In the genomic region with DNA sequence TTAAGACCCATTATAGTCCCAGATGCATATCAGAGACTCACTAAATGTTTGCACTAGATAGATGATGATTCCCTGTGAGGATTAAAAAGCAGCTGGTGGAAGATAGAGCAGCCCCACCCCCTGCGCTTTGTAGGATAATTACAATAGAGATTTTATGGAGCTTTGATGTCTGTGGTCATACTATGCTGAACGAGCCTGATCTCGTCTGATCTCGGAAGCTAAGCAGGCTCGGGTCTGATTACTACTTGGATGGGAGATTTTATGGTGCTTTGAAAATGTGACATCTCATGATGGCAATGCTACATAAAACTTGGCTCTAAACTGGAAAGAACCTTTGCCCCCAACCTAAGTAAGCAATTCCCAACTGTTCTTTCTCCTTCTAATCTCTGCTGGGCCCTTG, we compare ENCODE assay signal across 8 mouse cellular contexts. TPM values are rescaled to one million over a fixed set of nuclear protein-coding genes. Genes with fewer than 3 reads are reported as not detected.
DNase-seq lines count a peak whose midpoint lies in the region; ATAC-seq lines count a peak whose summit lies in the region.

No protein-coding gene starts in this region.

- H3K9ac ChIP-seq in heart, embryonic 12.5 days, result no peak overlapping the region
- peak overlapping the region; percentile 93; the same call in 1 of the 2 replicates for H3K9ac ChIP-seq in forebrain, embryonic 13.5 days
- peak overlapping the region; percentile 97 for H3K9ac ChIP-seq in liver, embryonic 12.5 days

- peaks cover 44% of the 10 kb centered on the region for H3K4me1 ChIP-seq in heart, embryonic 12.5 days (replicated peaks)
- peaks cover 48% of the 10 kb centered on the region for H3K4me1 ChIP-seq in forebrain, embryonic 13.5 days
- peaks cover 78% of the 10 kb centered on the region for H3K4me1 ChIP-seq in liver, embryonic 12.5 days

- WGBS in heart, embryonic 12.5 days, result 90% methylated on average over 5 of the region's 5 CpGs
- 71% methylated on average over 5 of the region's 5 CpGs for WGBS in forebrain, embryonic 13.5 days
- 46% methylated on average over 5 of the region's 5 CpGs for WGBS in liver, embryonic 12.5 days (ENCODE audit: insufficient replicate concordance)

- DNase-seq in heart, postnatal 36 days, result no peak
- DNase-seq in CD4-positive helper T cell, adult 2 months (ENCODE audit: low read depth, low spot score), result peak; percentile 44
- no peak for DNase-seq in left cerebral cortex, postnatal 4 days
- DNase-seq in gastrocnemius, postnatal 10 days, result no peak
- no peak for DNase-seq in gastrocnemius, adult 18-20 months (ENCODE audit: low spot score)

- peak overlapping the region; percentile 99 for H3K4me2 ChIP-seq in heart, embryonic 12.5 days
- H3K4me2 ChIP-seq in forebrain, embryonic 13.5 days, result peak overlapping the region; percentile 97
- peak overlapping the region; percentile 85 for H3K4me2 ChIP-seq in liver, embryonic 12.5 days

- H3K27ac ChIP-seq in heart, embryonic 12.5 days (ENCODE audit: poor library complexity, severe bottlenecking), result no peak overlapping the region
- no peak overlapping the region for H3K27ac ChIP-seq in forebrain, embryonic 13.5 days
- H3K27ac ChIP-seq in liver, embryonic 12.5 days, result peak overlapping the region; percentile 95

- ATAC-seq in heart, embryonic 12.5 days (ENCODE audit: insufficient number of reproducible peaks, low FRiP score), result no peak
- no peak for ATAC-seq in forebrain, embryonic 13.5 days
- ATAC-seq in liver, embryonic 12.5 days, result no peak

- no peaks in the 10 kb centered on the region for H3K9me3 ChIP-seq in heart, embryonic 12.5 days (replicated peaks)
- no peaks in the 10 kb centered on the region for H3K9me3 ChIP-seq in forebrain, embryonic 13.5 days (replicated peaks)
- no peaks in the 10 kb centered on the region for H3K9me3 ChIP-seq in liver, embryonic 12.5 days (replicated peaks)

- peaks cover 11% of the 10 kb centered on the region for H3K36me3 ChIP-seq in heart, embryonic 12.5 days
- H3K36me3 ChIP-seq in forebrain, embryonic 13.5 days (ENCODE audit: poor library complexity, severe bottlenecking), result peaks cover 25% of the 10 kb centered on the region
- H3K36me3 ChIP-seq in liver, embryonic 12.5 days, result peaks cover 29% of the 10 kb centered on the region

- H3K4me3 ChIP-seq in heart, embryonic 12.5 days, result no peak overlapping the region
- peak overlapping the region; percentile 69 for H3K4me3 ChIP-seq in forebrain, embryonic 13.5 days
- peak overlapping the region; percentile 91 for H3K4me3 ChIP-seq in liver, embryonic 12.5 days

- intact Hi-C loops in heart, postnatal 36 days (cut with DNase I), result loop anchor here (5.0 kb wide), 1 partner anchor 200 kb away; a partner anchor contains a TSS
- intact Hi-C loops in left cerebral cortex, postnatal 4 days (cut with DNase I), result no loop called here

- no peaks in the 10 kb centered on the region for H3K27me3 ChIP-seq in heart, embryonic 12.5 days (replicated peaks)
- H3K27me3 ChIP-seq in forebrain, embryonic 13.5 days, result no peaks in the 10 kb centered on the region
- no peaks in the 10 kb centered on the region for H3K27me3 ChIP-seq in liver, embryonic 12.5 days (replicated peaks)

RNA-seq across cellular contexts. Expression of a gene that starts 1.7 kb away (rescaled TPM):
- polyA plus RNA-seq in heart, embryonic 12.5 days (2016; fragmentation: Nextera tagmentation; extraction: Ambion mirVana), result 32.8 and 33.6 TPM in 2 replicates
- 10 to 100 TPM; 27.2 to 28.4 TPM for total RNA-seq in heart, postnatal 36 days (2021)
- 47.2 and 50.9 TPM in 2 replicates for polyA plus RNA-seq in forebrain, embryonic 13.5 days (2015; fragmentation: Nextera tagmentation; extraction: Ambion mirVana)
- 48.3 and 50.0 TPM in 2 replicates for polyA plus RNA-seq in liver, embryonic 12.5 days (2016; fragmentation: Nextera tagmentation; extraction: Ambion mirVana)
- 10 to 100 TPM; 62.4 to 62.9 TPM for total RNA-seq in left cerebral cortex, postnatal 4 days (2021)
- total RNA-seq in gastrocnemius, postnatal 10 days (2021), result 10 to 100 TPM; 14.3 to 16.8 TPM
- 10 to 100 TPM; 25.2 to 28.1 TPM for total RNA-seq in gastrocnemius, adult 18-20 months (2021)

RNA-seq across cellular contexts. Expression of a gene that starts 4.6 kb away (rescaled TPM):
- polyA plus RNA-seq in heart, embryonic 12.5 days (2016; fragmentation: Nextera tagmentation; extraction: Ambion mirVana), result 29.0 and 29.1 TPM in 2 replicates
- 10 to 100 TPM; 24.2 to 25.0 TPM for total RNA-seq in heart, postnatal 36 days (2021)
- polyA plus RNA-seq in forebrain, embryonic 13.5 days (2015; fragmentation: Nextera tagmentation; extraction: Ambion mirVana), result 17.9 and 18.7 TPM in 2 replicates
- 37.7 and 38.3 TPM in 2 replicates for polyA plus RNA-seq in liver, embryonic 12.5 days (2016; fragmentation: Nextera tagmentation; extraction: Ambion mirVana)
- 10 to 100 TPM; 31.2 to 32.0 TPM for total RNA-seq in left cerebral cortex, postnatal 4 days (2021)
- 10 to 100 TPM; 11.8 to 13.1 TPM for total RNA-seq in gastrocnemius, postnatal 10 days (2021)
- 10 to 100 TPM; 13.9 to 17.6 TPM for total RNA-seq in gastrocnemius, adult 18-20 months (2021)

RNA-seq across cellular contexts. Expression of a gene that starts 21.7 kb away (rescaled TPM):
- 234 and 237 TPM in 2 replicates for polyA plus RNA-seq in heart, embryonic 12.5 days (2016; fragmentation: Nextera tagmentation; extraction: Ambion mirVana)
- total RNA-seq in heart, postnatal 36 days (2021), result 100 to 1,000 TPM; 110 to 120 TPM
- 288 TPM in 2 replicates for polyA plus RNA-seq in forebrain, embryonic 13.5 days (2015; fragmentation: Nextera tagmentation; extraction: Ambion mirVana)
- polyA plus RNA-seq in liver, embryonic 12.5 days (2016; fragmentation: Nextera tagmentation; extraction: Ambion mirVana), result 209 and 217 TPM in 2 replicates
- total RNA-seq in left cerebral cortex, postnatal 4 days (2021), result 100 to 1,000 TPM; 109 to 110 TPM
- 100 to 1,000 TPM in 1 of 2 experiments, 10 to 100 TPM in 1; 90.5 to 102 TPM for total RNA-seq in gastrocnemius, postnatal 10 days (2021)
- total RNA-seq in gastrocnemius, adult 18-20 months (2021), result 10 to 100 TPM; 57.0 to 60.2 TPM

RNA-seq across cellular contexts. Expression of a gene that starts 33.3 kb away (rescaled TPM):
- 40.9 and 42.0 TPM in 2 replicates for polyA plus RNA-seq in heart, embryonic 12.5 days (2016; fragmentation: Nextera tagmentation; extraction: Ambion mirVana)
- total RNA-seq in heart, postnatal 36 days (2021), result 10 to 100 TPM; 21.3 to 23.5 TPM
- 103 and 109 TPM in 2 replicates for polyA plus RNA-seq in forebrain, embryonic 13.5 days (2015; fragmentation: Nextera tagmentation; extraction: Ambion mirVana)
- 20.3 and 21.8 TPM in 2 replicates for polyA plus RNA-seq in liver, embryonic 12.5 days (2016; fragmentation: Nextera tagmentation; extraction: Ambion mirVana)
- total RNA-seq in left cerebral cortex, postnatal 4 days (2021), result 10 to 100 TPM; 55.6 to 60.1 TPM
- 10 to 100 TPM; 22.6 to 24.9 TPM for total RNA-seq in gastrocnemius, postnatal 10 days (2021)
- total RNA-seq in gastrocnemius, adult 18-20 months (2021), result 10 to 100 TPM; 13.4 to 15.2 TPM

RNA-seq across cellular contexts. Expression of a gene that starts 33.6 kb away (rescaled TPM):
- 0.60 and 0.93 TPM in 2 replicates for polyA plus RNA-seq in heart, embryonic 12.5 days (2016; fragmentation: Nextera tagmentation; extraction: Ambion mirVana)
- total RNA-seq in heart, postnatal 36 days (2021), result 1 to 10 TPM in 1 of 2 experiments, under 1 TPM in 1; 0.78 to 1.7 TPM
- polyA plus RNA-seq in forebrain, embryonic 13.5 days (2015; fragmentation: Nextera tagmentation; extraction: Ambion mirVana), result 5.8 and 6.3 TPM in 2 replicates
- polyA plus RNA-seq in liver, embryonic 12.5 days (2016; fragmentation: Nextera tagmentation; extraction: Ambion mirVana), result 0.20 and 0.37 TPM in 2 replicates
- 10 to 100 TPM; 13.5 to 17.2 TPM for total RNA-seq in left cerebral cortex, postnatal 4 days (2021)
- 1 to 10 TPM; 1.2 to 1.8 TPM for total RNA-seq in gastrocnemius, postnatal 10 days (2021)
- under 1 TPM; 0.46 to 0.69 TPM for total RNA-seq in gastrocnemius, adult 18-20 months (2021)
